Mouse (Mus musculus): ENCODE results near the gene Teddm2.

- no peak for TF ChIP-seq GATA1 (IDR thresholded peaks at IDR 0.05; ENCODE audit: low read length)
- no peak for TF ChIP-seq TAL1 (IDR thresholded peaks at IDR 0.05; ENCODE audit: low read length)
These were observed 64.0 kb downstream of the Teddm2 start for GRCm38 (mm10) chr1:153836036-153836435.
